Mouse (Mus musculus) adrenal gland, postnatal 4 days (tissue): ENCODE measurements around the gene Plagl1. TPM values are rescaled to one million over a fixed set of nuclear protein-coding genes. Genes with fewer than 3 reads are reported as not detected.

Experiments used
- total RNA-seq, 2 experiments: library from RNA; stranded (reverse); gene quantifications; 2 replicates each; pipeline ENCODE4 v1.2.3; 2021

Gene Plagl1
- total RNA-seq, 2 experiments from 2014 or later: 111 to 114 TPM

Other genes with a start within 250 kb of the Plagl1 start
- 100 to 1,000 TPM in 1 of 2 experiments, 10 to 100 TPM in 1; 91.1 to 101 TPM for gene Utrn, start 191.1 kb upstream of the Plagl1 start, total RNA-seq
- 1 to 10 TPM; 8.4 to 9.7 TPM for gene Stx11, start 96.2 kb upstream of the Plagl1 start, total RNA-seq
- gene Sf3b5, start 55.2 kb upstream of the Plagl1 start, total RNA-seq: 10 to 100 TPM; 13.1 TPM
- not detected for gene Zc2hc1b, start 117.5 kb downstream of the Plagl1 start, total RNA-seq
- gene Ltv1, start 132.7 kb downstream of the Plagl1 start, total RNA-seq: 10 to 100 TPM; 37.1 to 38.6 TPM